Mouse (Mus musculus) kidney, embryonic 15.5 days (tissue): ENCODE measurements around the gene Wdr34. TPM values are rescaled to one million over a fixed set of nuclear protein-coding genes. Genes with fewer than 3 reads are reported as not detected.
A peak's percentile ranks its signal among the peaks of the same experiment; 100 is the strongest.

Source experiments
- ATAC-seq: fragments of 200-750 bp; cut with Nextera tagmentation; replicated peaks from 2 replicates; pipeline ENCODE4 v1.8.0; 2017; ENCODE audit warnings: moderate TSS enrichment; ENCODE audit not compliant: low FRiP score
- H3K27ac ChIP-seq: fragments of 300-500 bp; sonication (generic); 2 replicates; pipeline ENCODE4 v1.5.1; 2015; ENCODE audit warnings: mild to moderate bottlenecking, inconsistent platforms
- H3K27me3 ChIP-seq: fragments of 300-500 bp; sonication (generic); 2 replicates; pipeline ENCODE4 v1.6.1; 2015; ENCODE audit warnings: inconsistent platforms
- H3K36me3 ChIP-seq: fragments of 300-500 bp; sonication (generic); 2 replicates; pipeline ENCODE4 v1.6.1; 2015; ENCODE audit warnings: inconsistent platforms
- H3K4me1 ChIP-seq: fragments of 300-500 bp; sonication (generic); 2 replicates; pipeline ENCODE4 v1.6.1; 2015; ENCODE audit warnings: inconsistent platforms
- H3K4me2 ChIP-seq: fragments of 300-500 bp; sonication (generic); 2 replicates; pipeline ENCODE4 v1.6.1; 2015; ENCODE audit warnings: moderate library complexity, mild to moderate bottlenecking, inconsistent platforms
- H3K4me3 ChIP-seq: fragments of 300-500 bp; sonication (generic); replicated peaks from 2 replicates; pipeline ENCODE4 v1.5.1; 2015; ENCODE audit warnings: mild to moderate bottlenecking, inconsistent platforms
- H3K9ac ChIP-seq: fragments of 300-500 bp; sonication (generic); 2 replicates; pipeline ENCODE4 v1.6.1; 2015; ENCODE audit warnings: mild to moderate bottlenecking, inconsistent platforms
- H3K9me3 ChIP-seq: fragments of 300-500 bp; sonication (generic); replicated peaks from 2 replicates; pipeline ENCODE4 v1.6.1; 2016; ENCODE audit warnings: inconsistent platforms
- WGBS: fragments of 180-500 bp; shearing (Covaris S2); methylation state at CpG from one replicate; pipeline ENCODE4 v1.1.7; 2015; ENCODE audit warnings: mixed read lengths; 5-methylcytosine and 5-hydroxymethylcytosine counted together
- polyA plus RNA-seq: library from polyadenylated mRNA; unstranded; fragments of >200 nt; fragmentation: Nextera tagmentation; extraction: Ambion mirVana; gene quantifications from 2 replicates; pipeline ENCODE4 v1.2.1, GENCODE M21; 2015

Gene Wdr34
- polyA plus RNA-seq, 1 experiment from 2014 or later, result 40.7 TPM

DNA sequence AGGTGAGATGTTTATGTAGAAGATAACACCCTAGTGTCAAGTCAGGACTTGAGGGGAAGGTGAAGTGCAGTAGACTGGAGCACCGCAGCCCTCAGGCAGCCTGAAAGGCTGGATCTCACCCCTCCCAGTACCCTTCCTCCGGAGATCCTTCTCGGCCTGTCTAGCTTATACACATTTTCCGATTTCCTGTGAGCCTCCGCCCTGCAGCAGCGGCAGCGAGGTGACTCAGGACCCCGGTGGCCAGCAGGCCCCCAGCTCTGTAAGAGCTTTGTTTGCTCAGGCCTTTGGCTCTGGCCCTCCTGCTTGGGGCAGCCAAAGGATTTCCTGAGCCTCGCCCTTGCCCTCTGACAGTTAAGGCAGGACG is 29.6 kb upstream of the Wdr34 start:
- H3K9me3 ChIP-seq, result no peaks in the 10 kb centered on the region
- ATAC-seq, result no peak; the same call in 1 of the 2 replicates
- H3K4me2 ChIP-seq, result peak overlapping the region; percentile 97
- no peaks in the 10 kb centered on the region for H3K27me3 ChIP-seq
- H3K27ac ChIP-seq, result peak overlapping the region; percentile 94
- peak overlapping the region; percentile 78 for H3K9ac ChIP-seq
- peak overlapping the region; percentile 75 for H3K4me3 ChIP-seq
- peaks cover 14% of the 10 kb centered on the region for H3K4me1 ChIP-seq
- H3K36me3 ChIP-seq, result peaks cover 12% of the 10 kb centered on the region
- WGBS, result 12% methylated on average over 10 of the region's 10 CpGs

DNA sequence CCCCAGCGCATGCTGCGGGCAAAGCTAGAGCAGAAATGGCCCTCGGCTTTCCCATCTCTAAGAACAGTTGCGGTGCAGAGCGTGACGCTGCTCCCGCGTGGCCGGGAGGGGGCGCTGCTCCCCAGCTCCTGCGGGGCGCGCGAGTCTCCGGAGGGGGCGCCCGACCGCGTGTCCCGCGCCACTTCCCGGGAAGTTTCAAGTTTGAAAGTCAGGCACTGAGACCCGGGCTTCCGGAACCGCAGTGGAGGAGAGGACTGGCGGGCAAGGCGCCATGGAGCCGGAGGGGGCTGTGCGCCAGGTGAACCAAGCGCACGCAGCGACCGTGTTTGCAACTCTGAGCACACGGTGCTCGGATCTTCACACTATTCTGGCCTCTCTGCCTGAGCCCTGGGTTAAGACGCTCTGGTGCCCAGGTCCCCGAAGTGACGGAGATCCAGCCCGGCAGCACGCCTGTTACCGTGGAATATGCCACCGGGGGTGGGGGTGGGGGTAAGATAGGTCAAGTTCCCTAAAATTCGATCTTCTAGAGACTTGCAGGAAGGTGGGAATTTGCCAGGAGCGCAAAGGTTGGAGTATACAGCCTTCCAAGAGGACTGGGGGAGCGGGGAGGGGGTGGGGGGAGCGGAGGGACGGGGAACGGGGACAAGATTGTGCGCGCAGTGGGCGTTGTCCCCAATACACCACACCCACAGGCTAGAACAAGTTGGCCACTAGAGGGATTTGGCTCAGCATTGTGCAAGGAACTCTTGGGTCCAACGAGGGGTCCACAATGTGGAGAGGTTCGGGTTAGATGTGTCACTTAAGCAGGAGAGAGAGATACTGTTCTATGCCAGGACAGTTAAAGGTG is 29.0 kb upstream of the Wdr34 start, which contains the start of gene Pkn3:
TSS of gene Pkn3 (plus strand) at position 183 of the 847 bp plus-strand sequence.
- under 1% methylated on average over 53 of the region's 53 CpGs for WGBS
- Histone ChIP-seq H3K4me3 (peak within 1 kb of the TSS; percentile 75), H3K36me3 (peaks cover 18% of the 10 kb centered on the region), H3K4me2 (peak within 1 kb of the TSS; percentile 97), H3K4me1 (peaks cover 14% of the 10 kb centered on the region), H3K27ac (peak within 1 kb of the TSS; percentile 94), H3K9ac (peak within 1 kb of the TSS; percentile 78), H3K9me3 (no peaks in the 10 kb centered on the region), H3K27me3 (no peaks in the 10 kb centered on the region)
- ATAC-seq, result peak; percentile 79

DNA sequence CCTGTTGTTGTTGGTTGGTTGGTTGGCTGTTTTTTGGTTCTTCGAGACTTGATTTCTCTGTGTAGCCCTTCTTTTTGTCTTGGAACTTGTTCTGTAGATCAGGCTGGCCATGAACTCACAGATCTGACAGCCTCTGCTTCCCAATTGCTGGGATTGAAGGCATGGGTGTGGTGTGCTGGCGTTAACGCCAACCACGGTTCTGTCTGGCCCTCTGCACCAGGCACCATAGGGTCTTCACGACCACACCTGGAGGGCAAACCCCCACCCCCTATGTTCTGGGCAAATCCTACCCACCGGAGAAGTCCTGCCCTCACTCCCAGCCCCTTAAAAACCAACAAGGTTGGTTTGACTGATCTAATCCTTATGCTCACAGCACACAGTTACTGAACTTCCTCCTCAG is 28.3 kb upstream of the Wdr34 start:
- peak; percentile 13; the same call in 1 of the 2 replicates for ATAC-seq
- 61% methylated on average over 6 of the region's 6 CpGs for WGBS
- H3K4me2 ChIP-seq, result peak overlapping the region; percentile 97
- peaks cover 14% of the 10 kb centered on the region for H3K4me1 ChIP-seq
- no peak overlapping the region for H3K9ac ChIP-seq
- H3K36me3 ChIP-seq, result peaks cover 24% of the 10 kb centered on the region
- peak overlapping the region; percentile 94 for H3K27ac ChIP-seq
- H3K4me3 ChIP-seq, result peak overlapping the region; percentile 75
- no peaks in the 10 kb centered on the region for H3K9me3 ChIP-seq
- H3K27me3 ChIP-seq, result no peaks in the 10 kb centered on the region

DNA sequence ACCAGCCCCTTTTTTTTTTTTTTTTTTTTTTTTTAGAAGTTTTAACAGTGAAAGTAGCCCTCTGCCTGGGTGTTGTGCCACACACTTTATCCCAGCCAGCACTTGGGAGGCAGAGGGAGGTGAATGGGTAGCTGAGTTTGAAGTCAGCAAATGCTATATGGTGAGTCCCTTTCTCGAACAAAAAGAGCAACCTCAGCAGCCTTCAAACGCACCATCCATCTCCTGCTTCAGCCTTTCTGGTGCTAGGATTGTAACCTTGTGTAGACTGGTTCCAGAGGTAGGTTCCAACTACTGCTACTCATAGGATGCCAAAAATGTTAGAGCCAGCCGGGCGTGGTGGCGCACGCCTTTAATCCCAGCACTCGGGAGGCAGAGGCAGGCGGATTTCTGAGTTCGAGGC is 27.8 kb upstream of the Wdr34 start:
- Histone ChIP-seq H3K27ac (no peak overlapping the region), H3K27me3 (no peaks in the 10 kb centered on the region), H3K4me2 (no peak overlapping the region), H3K4me1 (peaks cover 14% of the 10 kb centered on the region), H3K9me3 (no peaks in the 10 kb centered on the region), H3K9ac (no peak overlapping the region), H3K4me3 (no peak overlapping the region), H3K36me3 (peaks cover 28% of the 10 kb centered on the region)
- WGBS, result 93% methylated on average over 9 of the region's 9 CpGs
- ATAC-seq, result no peak

DNA sequence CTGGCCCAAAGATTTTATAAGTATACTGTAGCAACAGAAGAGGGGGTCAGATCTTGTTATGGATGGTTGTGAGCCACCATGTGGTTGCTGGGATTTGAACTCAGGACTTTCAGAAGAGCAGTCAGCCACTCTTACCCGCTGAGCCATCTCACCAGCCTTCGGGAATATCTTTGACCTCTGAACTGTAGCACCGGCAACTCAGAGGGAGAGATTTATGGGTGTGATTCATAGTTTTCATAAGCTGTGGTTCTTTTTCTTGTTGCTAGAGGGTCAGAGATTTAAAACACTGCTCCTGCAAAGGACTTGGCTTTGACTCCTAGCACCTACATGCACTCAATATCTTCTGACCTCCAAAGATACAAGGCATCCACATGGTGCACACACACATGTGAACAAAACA is 26.9 kb upstream of the Wdr34 start:
- H3K4me2 ChIP-seq, result no peak overlapping the region
- H3K36me3 ChIP-seq, result peaks cover 30% of the 10 kb centered on the region
- H3K9ac ChIP-seq, result no peak overlapping the region
- no peaks in the 10 kb centered on the region for H3K9me3 ChIP-seq
- no peak for ATAC-seq
- no peak overlapping the region for H3K4me3 ChIP-seq
- H3K27ac ChIP-seq, result no peak overlapping the region
- peaks cover 14% of the 10 kb centered on the region for H3K4me1 ChIP-seq
- 30% methylated on average over 3 of the region's 3 CpGs for WGBS
- no peaks in the 10 kb centered on the region for H3K27me3 ChIP-seq

DNA sequence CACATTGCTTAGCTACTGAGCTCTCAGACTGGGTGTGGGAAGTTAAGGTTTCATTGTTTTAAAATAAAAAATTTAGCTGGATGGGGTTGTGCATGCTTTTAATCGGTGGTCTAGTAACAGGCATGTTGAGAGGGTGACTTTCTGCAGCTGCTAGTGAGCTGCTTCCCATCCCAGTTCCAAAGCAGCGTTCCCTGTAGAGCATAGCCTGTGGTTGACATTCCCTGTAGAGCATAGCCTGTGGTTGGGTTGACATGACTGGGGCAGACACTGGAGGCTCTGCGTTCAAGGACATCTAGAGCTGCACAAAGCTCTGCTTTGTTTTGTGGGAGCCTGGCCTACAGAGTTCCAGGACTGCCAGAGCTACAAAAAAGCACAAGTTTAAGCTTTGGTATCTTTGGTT is 24.6 kb upstream of the Wdr34 start:
- no peak overlapping the region for H3K4me2 ChIP-seq
- no peak for ATAC-seq
- H3K4me1 ChIP-seq, result peaks cover 13% of the 10 kb centered on the region
- no peaks in the 10 kb centered on the region for H3K27me3 ChIP-seq
- no peak overlapping the region for H3K4me3 ChIP-seq
- no peaks in the 10 kb centered on the region for H3K9me3 ChIP-seq
- peaks cover 53% of the 10 kb centered on the region for H3K36me3 ChIP-seq
- H3K9ac ChIP-seq, result no peak overlapping the region
- no peak overlapping the region for H3K27ac ChIP-seq
- 78% methylated on average over 3 of the region's 3 CpGs for WGBS

DNA sequence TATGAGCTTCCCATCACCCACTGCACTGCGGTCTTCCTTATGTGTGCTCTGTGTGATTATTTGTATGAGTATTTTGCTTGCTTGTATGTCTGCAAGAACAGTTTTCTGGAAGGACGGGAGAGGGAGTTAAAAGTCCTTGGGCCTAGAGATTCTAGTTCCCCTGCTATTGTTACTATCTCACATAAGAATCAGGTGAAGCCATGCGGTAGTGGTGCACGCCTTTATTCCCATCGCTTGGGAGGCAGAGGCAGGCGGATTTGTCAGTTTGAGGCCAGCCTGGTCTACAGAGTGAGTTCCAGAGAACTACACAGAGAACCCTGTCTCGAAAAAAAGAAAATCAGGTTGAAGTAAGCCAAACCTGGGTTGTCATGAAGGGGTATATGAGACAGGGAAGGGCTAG is 24.2 kb upstream of the Wdr34 start:
- ATAC-seq, result no peak
- Histone ChIP-seq H3K36me3 (peaks cover 55% of the 10 kb centered on the region), H3K9me3 (no peaks in the 10 kb centered on the region), H3K27me3 (no peaks in the 10 kb centered on the region), H3K4me1 (peaks cover 14% of the 10 kb centered on the region), H3K27ac (no peak overlapping the region), H3K4me3 (no peak overlapping the region), H3K9ac (no peak overlapping the region), H3K4me2 (no peak overlapping the region)
- WGBS, result 84% methylated on average over 7 of the region's 7 CpGs

DNA sequence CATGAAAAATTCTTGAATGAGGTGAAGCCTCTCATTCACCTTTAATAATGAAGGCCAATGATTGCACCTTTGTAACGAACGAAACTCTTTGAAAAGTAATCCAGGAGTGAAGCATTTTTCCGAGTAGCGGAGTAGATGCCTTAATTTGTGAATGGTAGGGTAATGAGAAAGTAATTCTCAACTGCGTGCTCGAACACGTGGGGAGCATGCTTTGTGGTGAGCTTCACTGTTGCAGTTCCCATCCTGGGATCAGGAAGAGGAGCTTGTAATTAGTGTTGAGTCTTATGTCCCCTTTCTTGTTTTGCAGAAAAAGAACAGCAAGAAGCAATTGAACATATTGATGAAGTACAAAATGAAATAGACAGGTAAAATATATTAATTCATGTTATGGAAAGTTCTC is 19.3 kb upstream of the Wdr34 start:
- H3K4me3 ChIP-seq, result peak overlapping the region; percentile 96
- 8% methylated on average over 7 of the region's 7 CpGs for WGBS
- peak overlapping the region; percentile 64 for H3K4me2 ChIP-seq
- H3K4me1 ChIP-seq, result peaks cover 37% of the 10 kb centered on the region
- no peaks in the 10 kb centered on the region for H3K27me3 ChIP-seq
- peak overlapping the region; percentile 100; the same call in 1 of the 2 replicates for H3K27ac ChIP-seq
- no peak for ATAC-seq
- peak overlapping the region; percentile 99 for H3K9ac ChIP-seq
- H3K9me3 ChIP-seq, result no peaks in the 10 kb centered on the region
- H3K36me3 ChIP-seq, result peaks cover 39% of the 10 kb centered on the region

DNA sequence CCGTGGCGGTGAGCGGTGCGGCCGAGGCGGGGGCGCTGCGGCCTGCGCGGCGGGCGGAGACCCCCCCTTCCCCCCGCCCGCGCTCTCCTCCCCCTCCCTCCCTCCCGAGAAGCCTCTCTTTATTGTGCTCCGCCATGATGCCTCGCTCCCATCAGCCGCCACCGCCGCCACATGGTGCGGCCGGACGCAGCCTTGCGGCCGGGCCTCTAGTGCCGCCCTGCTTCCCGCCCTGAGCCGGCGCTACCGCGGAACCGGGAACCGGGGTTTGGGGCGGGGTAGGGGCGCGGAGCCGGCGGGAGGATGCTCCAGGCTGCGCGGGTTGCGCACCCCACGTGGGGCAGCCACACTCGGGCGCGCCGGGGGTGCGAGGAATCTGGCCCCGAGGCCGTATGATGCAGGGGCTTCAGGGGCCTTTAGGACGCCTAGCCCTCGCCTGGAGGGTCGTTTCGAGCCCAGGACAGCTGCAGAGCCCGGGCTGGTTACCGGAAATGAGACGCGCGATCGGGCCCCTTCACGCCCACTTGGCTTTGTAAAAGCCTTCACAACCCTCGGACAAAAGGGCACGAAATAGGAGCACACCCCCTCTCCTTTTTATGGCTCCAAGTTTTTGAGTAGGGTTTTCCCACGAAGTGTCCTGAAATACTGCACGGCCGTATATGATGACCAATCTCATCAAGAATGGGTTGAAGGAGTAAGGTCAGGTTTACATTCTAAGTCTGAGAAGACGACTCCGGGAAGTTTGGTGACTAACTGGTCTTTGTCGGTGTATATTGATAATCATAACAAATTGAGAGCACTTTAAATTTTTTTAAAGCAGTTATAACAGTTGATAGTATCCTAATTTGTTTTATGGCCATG is 18.6 kb upstream of the Wdr34 start:
- no peaks in the 10 kb centered on the region for H3K9me3 ChIP-seq
- peaks cover 44% of the 10 kb centered on the region for H3K4me1 ChIP-seq
- peak overlapping the region; percentile 100 for H3K27ac ChIP-seq
- 1% methylated on average over 53 of the region's 69 CpGs for WGBS
- peak overlapping the region; percentile 64 for H3K4me2 ChIP-seq
- peak overlapping the region; percentile 99 for H3K9ac ChIP-seq
- H3K4me3 ChIP-seq, result peak overlapping the region; percentile 96
- peak; percentile 16 for ATAC-seq
- H3K36me3 ChIP-seq, result peaks cover 32% of the 10 kb centered on the region
- H3K27me3 ChIP-seq, result no peaks in the 10 kb centered on the region

DNA sequence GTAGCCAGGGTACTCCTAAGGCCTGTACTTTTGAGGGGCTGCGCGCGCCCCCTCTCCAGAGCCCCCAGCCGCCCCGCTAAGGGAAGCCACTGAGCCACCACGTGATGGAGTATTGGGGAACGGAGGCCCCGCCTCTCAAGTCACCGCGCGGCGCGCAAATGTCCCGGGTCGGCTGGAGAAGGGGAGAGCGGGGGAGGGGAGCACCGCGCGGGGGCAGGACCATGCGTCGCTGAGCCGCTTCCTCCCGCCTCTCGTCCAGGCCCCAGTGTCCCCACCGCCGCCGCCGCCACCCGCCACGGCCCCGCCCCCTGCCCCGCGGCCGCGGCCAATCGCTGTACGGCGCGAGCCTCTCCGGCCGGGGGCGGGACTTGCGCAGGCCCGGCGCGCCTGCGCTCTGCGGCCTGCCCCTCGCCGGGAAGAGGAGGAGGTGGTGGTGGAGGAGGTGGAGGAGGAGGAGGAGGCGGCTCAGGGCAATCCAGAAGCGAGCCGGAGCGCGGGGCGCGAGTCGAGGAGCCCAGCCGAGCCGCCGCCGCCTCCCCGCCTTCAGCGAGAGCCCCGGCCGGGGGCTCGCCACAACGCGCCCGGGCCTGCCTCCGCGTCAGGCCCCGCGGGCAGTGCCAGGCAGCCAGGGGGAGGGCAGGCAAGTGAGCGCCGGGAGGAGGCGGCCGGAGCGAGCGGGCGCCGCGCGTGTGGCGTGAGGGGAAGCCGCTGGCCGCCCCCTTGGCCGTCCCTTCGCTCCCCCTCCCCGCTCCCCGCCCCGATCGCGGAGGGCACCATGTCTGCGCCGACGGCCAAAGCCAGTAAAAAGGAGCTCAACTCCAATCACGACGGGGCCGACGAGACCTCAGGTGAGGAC is 17.6 kb upstream of the Wdr34 start:
- H3K4me2 ChIP-seq, result peak overlapping the region; percentile 83
- peak overlapping the region; percentile 96 for H3K4me3 ChIP-seq

DNA sequence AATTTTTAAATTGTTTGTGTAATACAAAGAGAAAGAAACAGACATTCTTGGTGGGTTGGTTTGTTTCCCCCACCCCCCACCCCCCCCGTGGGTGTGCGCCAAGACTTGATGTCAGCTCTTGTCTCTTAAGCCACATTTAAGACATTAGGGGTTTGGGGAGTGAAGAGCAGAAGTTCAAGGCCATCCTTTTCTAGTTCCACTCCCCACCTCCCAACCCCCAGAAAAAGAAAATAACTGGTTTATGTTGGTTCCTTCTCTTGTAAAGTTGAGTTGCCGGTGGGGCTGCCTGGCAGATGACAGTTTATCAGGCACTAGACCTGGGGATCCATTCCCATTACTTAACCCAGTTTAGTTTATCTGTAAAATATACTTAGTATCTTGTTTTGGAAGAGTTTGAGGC is 15.6 kb upstream of the Wdr34 start:
- Histone ChIP-seq H3K9ac (peak overlapping the region; percentile 75; the same call in 1 of the 2 replicates), H3K27ac (peak overlapping the region; percentile 97; the same call in 1 of the 2 replicates)

More for the DNA sequence above, 17.6 kb upstream of the Wdr34 start:
- peak; percentile 93 for ATAC-seq
- no peaks in the 10 kb centered on the region for H3K27me3 ChIP-seq
- H3K36me3 ChIP-seq, result peaks cover 27% of the 10 kb centered on the region
- WGBS, result under 1% methylated on average over 49 of the region's 101 CpGs
- H3K27ac ChIP-seq, result peak overlapping the region; percentile 100
- H3K9ac ChIP-seq, result peak overlapping the region; percentile 99
- peaks cover 48% of the 10 kb centered on the region for H3K4me1 ChIP-seq
- H3K9me3 ChIP-seq, result no peaks in the 10 kb centered on the region

More for the DNA sequence above, 15.6 kb upstream of the Wdr34 start:
- Histone ChIP-seq H3K36me3 (peaks cover 12% of the 10 kb centered on the region), H3K4me1 (peaks cover 53% of the 10 kb centered on the region), H3K27me3 (no peaks in the 10 kb centered on the region), H3K4me3 (peak overlapping the region; percentile 66), H3K9me3 (no peaks in the 10 kb centered on the region), H3K4me2 (peak overlapping the region; percentile 86)
- WGBS, result 33% methylated on average over 3 of the region's 3 CpGs
- no peak for ATAC-seq
